Mouse (Mus musculus): ENCODE results near the gene Narfl. TPM values are rescaled to one million over a fixed set of nuclear protein-coding genes. Genes with fewer than 3 reads are reported as not detected.

Gene Narfl
- polyA plus RNA-seq, 2 experiments: 10.2 to 12.9 TPM

DNA sequence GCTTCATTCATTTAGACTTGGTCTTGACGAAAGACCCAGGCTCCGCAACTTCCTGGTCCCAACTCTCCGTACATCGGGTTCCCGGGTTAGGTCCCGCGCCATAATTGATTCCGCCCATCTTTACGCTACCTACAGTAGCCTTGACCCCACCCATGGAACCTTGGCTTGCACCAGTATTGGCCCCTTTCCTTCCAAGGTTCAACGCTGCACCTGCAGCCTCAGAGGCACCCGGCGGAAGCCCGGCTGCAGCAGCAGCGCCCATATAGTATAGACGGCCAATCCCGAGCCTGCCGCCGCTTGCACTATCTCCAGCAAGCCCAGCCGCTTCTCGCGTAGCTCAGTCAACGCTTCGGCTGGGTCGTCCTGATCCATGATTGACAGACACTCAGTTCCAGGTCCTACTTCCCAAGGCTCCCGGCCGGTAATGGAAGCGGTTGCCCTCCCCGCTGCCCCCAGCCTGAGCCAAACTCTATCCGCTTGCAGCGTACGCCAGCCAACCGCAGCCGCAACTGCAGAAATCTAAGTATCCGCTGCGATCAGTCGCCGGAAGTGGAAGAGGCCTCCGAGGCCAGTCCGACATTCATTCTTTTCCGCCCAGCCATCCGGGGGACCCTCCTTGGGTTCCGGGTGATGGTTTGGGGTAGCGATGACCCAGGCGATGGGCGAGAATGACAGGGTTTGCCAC is 18.4 kb downstream of the Narfl start:
- H3K4me3 ChIP-seq (ENCODE audit: insufficient read depth in 1 of 2, low read depth in 2 of 2, low read length in 2 of 2): peak overlapping the region; percentile 78 to 95
- TF ChIP-seq EP300 (IDR thresholded peaks at IDR 0.05; ENCODE audit: low read depth): no peak
- TF ChIP-seq CTCF (IDR thresholded peaks at IDR 0.05; ENCODE audit: low read depth): no peak
- H3K4me2 ChIP-seq (ENCODE audit: low read depth): peak overlapping the region; percentile 95
- peaks cover 7 to 19% of the 10 kb centered on the region in 2 experiments for H3K4me1 ChIP-seq (replicated peaks; ENCODE audit: control insufficient read depth in 2 of 2, insufficient read depth in 2 of 2, low read length in 1 of 2)
- under 1% methylated on average over 45 of the region's 45 CpGs for WGBS (ENCODE audit: insufficient replicate concordance)
- peak overlapping the region; percentile 71 for H3K9ac ChIP-seq (replicated peaks)
- peak; percentile 71 to 73 (median 72) for DNase-seq (ENCODE audit: low read depth in 3 of 3, low spot score in 3 of 3)
- H3K27ac ChIP-seq: peak overlapping the region; percentile 57
- peaks cover 6% of the 10 kb centered on the region for H3K36me3 ChIP-seq (replicated peaks; ENCODE audit: control insufficient read depth, insufficient read depth, low read depth)
- peak; percentile 73 for ATAC-seq (ENCODE audit: insufficient read depth)
- no peaks in the 10 kb centered on the region for H3K27me3 ChIP-seq (ENCODE audit: control insufficient read depth, insufficient read depth, low read length)
- no peaks in the 10 kb centered on the region for H3K9me3 ChIP-seq (ENCODE audit: control insufficient read depth, low read length)

DNA sequence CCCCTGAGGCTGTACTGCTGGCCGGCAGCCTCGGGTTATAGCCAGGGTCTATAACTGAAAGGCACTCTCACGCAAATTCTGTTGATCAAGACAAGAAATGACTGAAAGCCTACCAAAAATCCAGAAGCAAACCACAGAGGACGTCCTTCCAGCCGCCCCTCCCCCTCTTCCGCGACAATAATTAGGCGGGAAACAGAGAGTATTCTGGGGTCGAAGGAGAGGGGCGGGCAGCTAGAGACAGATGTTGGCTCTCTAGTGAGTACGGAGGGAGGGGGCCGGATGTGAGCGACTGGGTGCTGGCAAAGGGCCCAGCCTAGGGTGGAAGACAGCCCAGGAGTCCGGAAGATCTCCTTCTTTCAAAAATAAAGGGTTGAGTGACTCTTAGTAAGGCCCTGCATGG is 19.0 kb downstream of the Narfl start, which contains the start of gene Fam173a:
Gene Fam173a (minus strand): TSS at position 287 of the 400 bp plus-strand sequence.
- Histone ChIP-seq H3K4me3 (ENCODE audit: insufficient read depth in 1 of 2, low read depth in 2 of 2, low read length in 2 of 2) (peak within 1 kb of the TSS; percentile 78 to 95), H3K27me3 (ENCODE audit: control insufficient read depth, insufficient read depth, low read length) (no peaks in the 10 kb centered on the region), H3K9me3 (ENCODE audit: control insufficient read depth, low read length) (no peaks in the 10 kb centered on the region), H3K27ac (peak within 1 kb of the TSS; percentile 57), H3K4me1 (replicated peaks; ENCODE audit: control insufficient read depth in 2 of 2, insufficient read depth in 2 of 2, low read length in 1 of 2) (peaks cover 11 to 24% of the 10 kb centered on the region in 2 experiments), H3K4me2 (ENCODE audit: low read depth) (peak within 1 kb of the TSS; percentile 95), H3K36me3 (replicated peaks; ENCODE audit: control insufficient read depth, insufficient read depth, low read depth) (peaks cover 6% of the 10 kb centered on the region), H3K9ac (replicated peaks) (peak within 1 kb of the TSS; percentile 71)
- TF ChIP-seq CTCF (IDR thresholded peaks at IDR 0.05; ENCODE audit: low read depth) (no peak), EP300 (IDR thresholded peaks at IDR 0.05; ENCODE audit: low read depth) (no peak)
- WGBS (ENCODE audit: insufficient replicate concordance): under 1% methylated on average over 14 of the region's 14 CpGs
- ATAC-seq (ENCODE audit: insufficient read depth): peak; percentile 48
- peak in 1 of 3 experiments; percentile 34 for DNase-seq (ENCODE audit: low read depth in 3 of 3, low spot score in 3 of 3)

DNA sequence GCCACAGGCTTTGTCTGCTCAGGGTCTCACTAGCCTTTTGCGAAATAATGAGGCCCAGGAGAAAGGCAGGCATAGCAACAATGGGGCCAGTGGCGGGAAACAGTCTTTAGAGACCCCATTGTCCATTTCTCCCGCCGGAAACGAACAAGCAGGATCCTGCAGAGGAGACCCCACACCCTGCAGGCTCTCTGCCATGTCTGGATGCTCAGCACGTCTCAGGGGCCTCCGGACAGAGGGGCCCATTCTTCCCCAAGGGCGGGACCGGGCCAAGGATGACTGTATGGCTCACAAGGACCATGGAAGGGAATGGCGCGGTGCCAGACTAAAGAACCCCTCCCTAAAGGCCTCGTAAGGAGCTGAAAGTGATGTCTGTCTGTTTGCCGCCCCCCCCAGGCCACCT is 20.6 kb downstream of the Narfl start:
- Histone ChIP-seq H3K9me3 (ENCODE audit: control insufficient read depth, low read length) (no peaks in the 10 kb centered on the region), H3K27ac (no peak overlapping the region), H3K27me3 (ENCODE audit: control insufficient read depth, insufficient read depth, low read length) (no peaks in the 10 kb centered on the region), H3K9ac (replicated peaks) (no peak overlapping the region), H3K36me3 (replicated peaks; ENCODE audit: control insufficient read depth, insufficient read depth, low read depth) (peaks cover 6% of the 10 kb centered on the region), H3K4me1 (replicated peaks; ENCODE audit: control insufficient read depth in 2 of 2, insufficient read depth in 2 of 2, low read length in 1 of 2) (peaks cover 11 to 25% of the 10 kb centered on the region in 2 experiments), H3K4me2 (ENCODE audit: low read depth) (no peak overlapping the region), H3K4me3 (ENCODE audit: insufficient read depth in 1 of 2, low read depth in 2 of 2, low read length in 2 of 2) (no peak overlapping the region)
- ATAC-seq (ENCODE audit: insufficient read depth) (no peak), DNase-seq (ENCODE audit: low read depth in 3 of 3, low spot score in 3 of 3) (no peak)
- WGBS (ENCODE audit: insufficient replicate concordance): 78% methylated on average over 13 of the region's 13 CpGs
- TF ChIP-seq EP300 (IDR thresholded peaks at IDR 0.05; ENCODE audit: low read depth) (no peak), CTCF (IDR thresholded peaks at IDR 0.05; ENCODE audit: low read depth) (no peak)

DNA sequence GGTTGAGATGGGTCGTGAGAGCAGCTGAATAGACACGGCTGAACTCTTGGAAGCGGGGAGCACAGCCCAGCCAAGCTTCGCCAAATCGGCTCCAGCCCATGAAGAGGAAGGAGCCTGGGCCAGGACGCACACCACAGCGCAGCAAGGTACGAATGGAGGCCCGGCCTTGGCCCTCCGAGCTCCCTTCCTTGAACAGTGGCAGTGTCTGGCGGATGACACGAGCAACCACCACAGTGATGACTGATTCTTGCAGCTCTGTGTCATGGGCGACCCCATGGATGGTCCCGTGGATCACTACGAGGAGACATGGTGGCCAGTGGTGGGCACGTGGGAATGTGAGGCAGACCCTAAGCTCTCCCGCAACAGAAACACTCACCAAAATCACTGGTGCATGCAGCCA is 21.4 kb downstream of the Narfl start:
- Histone ChIP-seq H3K27ac (no peak overlapping the region), H3K27me3 (ENCODE audit: control insufficient read depth, insufficient read depth, low read length) (no peaks in the 10 kb centered on the region), H3K4me2 (ENCODE audit: low read depth) (no peak overlapping the region), H3K9ac (replicated peaks) (no peak overlapping the region), H3K9me3 (ENCODE audit: control insufficient read depth, low read length) (no peaks in the 10 kb centered on the region), H3K4me3 (ENCODE audit: insufficient read depth in 1 of 2, low read depth in 2 of 2, low read length in 2 of 2) (no peak overlapping the region), H3K36me3 (replicated peaks; ENCODE audit: control insufficient read depth, insufficient read depth, low read depth) (no peaks in the 10 kb centered on the region), H3K4me1 (replicated peaks; ENCODE audit: control insufficient read depth in 2 of 2, insufficient read depth in 2 of 2, low read length in 1 of 2) (peaks cover 11 to 25% of the 10 kb centered on the region in 2 experiments)
- no peak for ATAC-seq (ENCODE audit: insufficient read depth)
- TF ChIP-seq EP300 (IDR thresholded peaks at IDR 0.05; ENCODE audit: low read depth) (no peak), CTCF (IDR thresholded peaks at IDR 0.05; ENCODE audit: low read depth) (no peak)
- 83% methylated on average over 17 of the region's 17 CpGs for WGBS (ENCODE audit: insufficient replicate concordance)
- DNase-seq (ENCODE audit: low read depth in 3 of 3, low spot score in 3 of 3): no peak

DNA sequence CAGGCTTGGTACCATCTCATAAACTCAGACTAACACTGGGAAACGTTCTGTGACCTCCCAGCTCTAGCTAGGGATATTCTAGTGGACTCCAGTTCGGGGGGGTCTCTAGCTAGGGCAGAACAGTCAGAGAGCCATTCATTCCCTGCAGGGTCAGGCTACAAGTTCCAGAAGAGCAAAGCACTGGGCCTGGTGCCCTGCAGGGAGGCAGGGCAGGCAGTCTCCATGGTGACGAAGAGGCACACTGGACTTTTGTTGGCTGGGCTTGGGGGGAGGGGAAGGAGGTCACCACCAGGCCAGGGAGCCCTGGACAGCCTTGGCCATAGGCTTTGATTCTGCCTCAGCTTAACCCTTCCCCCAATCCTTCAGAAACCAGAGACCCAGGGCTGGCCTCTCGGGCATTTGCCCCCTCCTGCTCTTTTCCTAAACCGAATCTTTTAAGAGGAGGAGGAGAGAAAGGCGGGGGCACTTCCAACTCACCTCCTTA is 22.1 kb downstream of the Narfl start, which contains the start of gene AC134908.4:
Gene AC134908.4 (minus strand): TSS at position 51 of the 484 bp plus-strand sequence.
- no peaks in the 10 kb centered on the region for H3K27me3 ChIP-seq (ENCODE audit: control insufficient read depth, insufficient read depth, low read length)
- DNase-seq (ENCODE audit: low read depth in 3 of 3, low spot score in 3 of 3) (no peak), ATAC-seq (ENCODE audit: insufficient read depth) (no peak)
- WGBS (ENCODE audit: insufficient replicate concordance): 44% methylated on average over 6 of the region's 6 CpGs
- H3K9ac ChIP-seq (replicated peaks): peak within 1 kb of the TSS; percentile 74
- H3K4me2 ChIP-seq (ENCODE audit: low read depth): peak within 1 kb of the TSS; percentile 92
- peaks cover 11 to 25% of the 10 kb centered on the region in 2 experiments for H3K4me1 ChIP-seq (replicated peaks; ENCODE audit: control insufficient read depth in 2 of 2, insufficient read depth in 2 of 2, low read length in 1 of 2)
- H3K4me3 ChIP-seq (ENCODE audit: insufficient read depth in 1 of 2, low read depth in 2 of 2, low read length in 2 of 2): peak within 1 kb of the TSS; percentile 57 to 62
- H3K36me3 ChIP-seq (replicated peaks; ENCODE audit: control insufficient read depth, insufficient read depth, low read depth): no peaks in the 10 kb centered on the region
- H3K27ac ChIP-seq: no peak within 1 kb of the TSS
- H3K9me3 ChIP-seq (ENCODE audit: control insufficient read depth, low read length): no peaks in the 10 kb centered on the region
- TF ChIP-seq EP300 (IDR thresholded peaks at IDR 0.05; ENCODE audit: low read depth): no peak
- no peak for TF ChIP-seq CTCF (IDR thresholded peaks at IDR 0.05; ENCODE audit: low read depth)
